Mouse (Mus musculus) hindbrain, embryonic 15.5 days (tissue): ENCODE measurements around the gene Rtn4rl1. TPM values are rescaled to one million over a fixed set of nuclear protein-coding genes. Genes with fewer than 3 reads are reported as not detected.

Experiments
- ATAC-seq: fragments of 200-750 bp; cut with Nextera tagmentation; 2 replicates; pipeline ENCODE4 v1.8.0; 2017; ENCODE audit warnings: low read depth, moderate number of reproducible peaks, moderate TSS enrichment; ENCODE audit not compliant: low FRiP score
- H3K27ac ChIP-seq: fragments of 300-500 bp; sonication (generic); replicated peaks from 2 replicates; pipeline ENCODE4 v1.5.1; 2015; ENCODE audit warnings: mild to moderate bottlenecking, inconsistent platforms
- H3K27me3 ChIP-seq: fragments of 300-500 bp; sonication (generic); 2 replicates; pipeline ENCODE4 v1.6.1; 2015; ENCODE audit warnings: control low read depth, inconsistent platforms
- H3K36me3 ChIP-seq: fragments of 300-500 bp; sonication (generic); 2 replicates; pipeline ENCODE4 v1.6.1; 2015; ENCODE audit warnings: control low read depth, inconsistent platforms
- H3K4me1 ChIP-seq: fragments of 300-500 bp; sonication (generic); replicated peaks from 2 replicates; pipeline ENCODE4 v1.6.1; 2015; ENCODE audit warnings: control low read depth, inconsistent platforms
- H3K4me2 ChIP-seq: fragments of 300-500 bp; sonication (generic); 2 replicates; pipeline ENCODE4 v1.6.1; 2015; ENCODE audit warnings: moderate library complexity, mild to moderate bottlenecking, inconsistent platforms
- H3K4me3 ChIP-seq: fragments of 300-500 bp; sonication (generic); 2 replicates; pipeline ENCODE4 v1.5.1; 2015; ENCODE audit warnings: mild to moderate bottlenecking, inconsistent platforms
- H3K9ac ChIP-seq: fragments of 300-500 bp; sonication (generic); 2 replicates; pipeline ENCODE4 v1.6.1; 2015; ENCODE audit warnings: inconsistent platforms
- H3K9me3 ChIP-seq: fragments of 300-500 bp; sonication (generic); 2 replicates; pipeline ENCODE4 v1.6.1; 2016; ENCODE audit warnings: control low read depth, inconsistent platforms
- WGBS: fragments of 180-500 bp; shearing (Covaris S2); methylation state at CpG from one replicate; pipeline ENCODE4 v1.1.7; 2015; 5-methylcytosine and 5-hydroxymethylcytosine counted together
- polyA plus RNA-seq: library from polyadenylated mRNA; unstranded; fragments of >200 nt; fragmentation: Nextera tagmentation; extraction: Ambion mirVana; gene quantifications from 2 replicates; pipeline ENCODE4 v1.2.1, GENCODE M21; 2015

Rtn4rl1 gene
- polyA plus RNA-seq, 1 experiment from 2014 or later: 11.7 TPM

- peak overlapping the region; percentile 23; the same call in 1 of the 2 replicates for H3K9ac ChIP-seq
- H3K4me1 ChIP-seq: peaks cover 68% of the 10 kb centered on the region
- H3K4me2 ChIP-seq: peak overlapping the region; percentile 98
- peaks cover 7% of the 10 kb centered on the region; the same call in 1 of the 2 replicates for H3K36me3 ChIP-seq
- H3K27me3 ChIP-seq: peaks cover 69% of the 10 kb centered on the region
- 0 out of 2 replicates have a peak overlapping the region, but pooled peaks have one; percentile 1 for H3K27ac ChIP-seq
- H3K9me3 ChIP-seq: no peaks in the 10 kb centered on the region
- H3K4me3 ChIP-seq: peak overlapping the region; percentile 45
- WGBS: 4% methylated on average over 68 of the region's 68 CpGs
- no peak for ATAC-seq
Observed at GRCm38 (mm10) chr11:75166861-75167642, 26.5 kb upstream of the Rtn4rl1 start.

- 4% methylated on average over 57 of the region's 63 CpGs for WGBS
- no peak for ATAC-seq
- Histone ChIP-seq H3K4me3 (peak overlapping the region; percentile 45), H3K9ac (peak overlapping the region; percentile 55; the same call in 1 of the 2 replicates), H3K9me3 (no peaks in the 10 kb centered on the region), H3K27ac (peak overlapping the region; percentile 54), H3K4me1 (peaks cover 76% of the 10 kb centered on the region), H3K36me3 (peaks cover 5% of the 10 kb centered on the region; the same call in 1 of the 2 replicates), H3K4me2 (peak overlapping the region; percentile 98), H3K27me3 (peaks cover 62% of the 10 kb centered on the region)
Observed at GRCm38 (mm10) chr11:75167643-75168589, 25.7 kb upstream of the Rtn4rl1 start.

- peak overlapping the region; percentile 98 for H3K4me2 ChIP-seq
- peak overlapping the region; percentile 58 for H3K27ac ChIP-seq
- ATAC-seq: no peak
- WGBS: under 1% methylated on average over 67 of the region's 83 CpGs
- H3K9ac ChIP-seq: peak overlapping the region; percentile 55
- H3K4me3 ChIP-seq: peak overlapping the region; percentile 45
- H3K36me3 ChIP-seq: no peaks in the 10 kb centered on the region
- H3K27me3 ChIP-seq: peaks cover 54% of the 10 kb centered on the region
- H3K9me3 ChIP-seq: no peaks in the 10 kb centered on the region
- H3K4me1 ChIP-seq: peaks cover 82% of the 10 kb centered on the region
Observed at GRCm38 (mm10) chr11:75168590-75169361, 24.8 kb upstream of the Rtn4rl1 start.

GRCm38 (mm10) chr11:75169405-75170080 is 24.0 kb upstream of the Rtn4rl1 start, which contains the start of gene Hic1:
Gene Hic1, minus strand, starts transcription at chr11:75169519.
- no peaks in the 10 kb centered on the region for H3K9me3 ChIP-seq
- peaks cover 88% of the 10 kb centered on the region for H3K4me1 ChIP-seq
- no peaks in the 10 kb centered on the region for H3K36me3 ChIP-seq
- 4% methylated on average over 23 of the region's 23 CpGs for WGBS
- H3K27me3 ChIP-seq: peaks cover 46% of the 10 kb centered on the region
- peak within 1 kb of the TSS; percentile 45 for H3K4me3 ChIP-seq
- no peak for ATAC-seq
- H3K9ac ChIP-seq: peak within 1 kb of the TSS; percentile 55
- peak within 1 kb of the TSS; percentile 98 for H3K4me2 ChIP-seq
- peak within 1 kb of the TSS; percentile 58 for H3K27ac ChIP-seq

DNA sequence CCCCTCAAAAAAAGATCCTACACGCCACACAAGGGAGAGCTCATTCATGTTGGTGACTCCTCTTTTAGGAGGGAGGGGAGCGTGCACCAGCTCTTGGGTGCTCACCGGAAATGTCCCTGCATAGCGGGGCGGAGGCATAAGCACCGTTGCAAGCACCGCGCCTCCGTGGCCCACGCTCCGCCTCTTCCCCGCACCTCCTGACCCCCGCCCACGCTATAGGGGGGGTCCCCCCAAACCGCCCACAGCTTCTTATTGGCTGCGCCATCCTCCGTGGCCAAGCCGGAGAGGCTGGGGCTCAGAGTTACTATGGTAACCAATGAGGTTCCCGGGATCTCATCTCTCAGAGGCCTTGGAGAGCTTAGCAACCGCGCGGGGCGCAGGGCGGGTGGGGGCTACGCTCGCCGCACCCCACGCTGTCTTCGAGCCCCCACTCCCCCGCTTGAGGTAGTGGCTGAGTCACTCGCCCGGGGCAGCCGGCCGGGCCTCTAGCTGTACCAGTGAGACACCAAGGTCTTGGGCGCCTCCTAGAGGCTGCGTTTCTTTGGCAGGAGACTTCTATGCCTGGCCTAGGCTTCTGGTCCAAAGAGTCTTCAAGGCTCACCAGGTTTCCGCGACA is 23.3 kb upstream of the Rtn4rl1 start:
- H3K4me1 ChIP-seq: peaks cover 86% of the 10 kb centered on the region
- H3K9me3 ChIP-seq: no peaks in the 10 kb centered on the region
- peaks cover 39% of the 10 kb centered on the region for H3K27me3 ChIP-seq
- H3K9ac ChIP-seq: peak overlapping the region; percentile 43
- H3K27ac ChIP-seq: peak overlapping the region; percentile 58
- peak; percentile 76 for ATAC-seq
- H3K4me3 ChIP-seq: peak overlapping the region; percentile 45
- 0% methylated on average over 38 of the region's 38 CpGs for WGBS
- H3K4me2 ChIP-seq: peak overlapping the region; percentile 98
- H3K36me3 ChIP-seq: no peaks in the 10 kb centered on the region

DNA sequence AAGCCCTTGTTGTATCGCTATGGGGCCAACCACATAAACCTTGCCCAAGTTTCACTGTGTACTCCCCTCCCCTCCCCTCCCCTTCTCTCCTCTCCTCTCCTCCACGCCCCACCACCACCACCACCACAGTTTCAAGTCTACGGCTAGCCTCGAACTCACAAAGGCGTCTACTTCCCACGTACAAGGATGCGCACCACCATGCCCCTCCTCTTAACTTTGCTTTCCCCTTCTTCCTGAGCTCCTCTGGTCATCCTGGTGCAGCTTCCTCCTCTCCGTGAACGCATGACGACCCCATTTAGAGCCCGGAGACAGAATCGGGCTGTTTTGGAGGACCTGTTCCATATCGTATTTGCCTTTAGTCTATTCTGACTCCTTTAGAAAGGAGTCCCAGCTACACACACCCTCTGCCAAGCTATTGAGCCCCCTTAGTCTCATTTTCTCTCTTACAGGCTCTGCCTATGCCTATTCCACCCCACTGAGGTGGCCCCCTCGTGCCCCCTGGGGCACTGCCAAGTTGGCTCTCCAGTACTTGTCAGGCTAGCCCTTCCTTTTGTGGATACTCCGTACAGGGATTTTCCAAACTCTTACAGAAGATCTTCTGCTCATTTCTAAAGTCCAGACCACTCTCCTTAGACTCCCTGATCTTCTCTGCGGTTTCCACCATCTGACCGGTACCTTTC is 22.3 kb upstream of the Rtn4rl1 start:
- H3K36me3 ChIP-seq: no peaks in the 10 kb centered on the region

GRCm38 (mm10) chr11:75172151-75173094 is 21.2 kb upstream of the Rtn4rl1 start:
- Histone ChIP-seq H3K4me2 (peak overlapping the region; percentile 75), H3K9me3 (no peaks in the 10 kb centered on the region), H3K27ac (peak overlapping the region; percentile 87), H3K36me3 (peaks cover 7% of the 10 kb centered on the region; the same call in 1 of the 2 replicates), H3K4me1 (peaks cover 68% of the 10 kb centered on the region), H3K27me3 (peaks cover 17% of the 10 kb centered on the region; the same call in 1 of the 2 replicates), H3K9ac (peak overlapping the region; percentile 61), H3K4me3 (peak overlapping the region; percentile 79)
- no peak for ATAC-seq
- WGBS: under 1% methylated on average over 75 of the region's 75 CpGs

More for the DNA sequence above, 22.3 kb upstream of the Rtn4rl1 start:
- peak overlapping the region; percentile 75 for H3K4me2 ChIP-seq
- ATAC-seq: no peak
- peak overlapping the region; percentile 79 for H3K4me3 ChIP-seq
- H3K9ac ChIP-seq: no peak overlapping the region
- 7% methylated on average over 17 of the region's 17 CpGs for WGBS
- H3K9me3 ChIP-seq: no peaks in the 10 kb centered on the region
- H3K4me1 ChIP-seq: peaks cover 75% of the 10 kb centered on the region
- H3K27me3 ChIP-seq: peaks cover 28% of the 10 kb centered on the region
- H3K27ac ChIP-seq: no peak overlapping the region

- peaks cover 7% of the 10 kb centered on the region; the same call in 1 of the 2 replicates for H3K36me3 ChIP-seq
- H3K4me3 ChIP-seq: peak overlapping the region; percentile 79
- ATAC-seq: peak; percentile 74
- under 1% methylated on average over 52 of the region's 71 CpGs for WGBS
- peak overlapping the region; percentile 87 for H3K27ac ChIP-seq
- peak overlapping the region; percentile 75 for H3K4me2 ChIP-seq
- peaks cover 68% of the 10 kb centered on the region for H3K4me1 ChIP-seq
- H3K9ac ChIP-seq: peak overlapping the region; percentile 61
- peaks cover 9% of the 10 kb centered on the region; the same call in 1 of the 2 replicates for H3K27me3 ChIP-seq
- H3K9me3 ChIP-seq: no peaks in the 10 kb centered on the region
Observed at GRCm38 (mm10) chr11:75173095-75173798, 20.3 kb upstream of the Rtn4rl1 start.

DNA sequence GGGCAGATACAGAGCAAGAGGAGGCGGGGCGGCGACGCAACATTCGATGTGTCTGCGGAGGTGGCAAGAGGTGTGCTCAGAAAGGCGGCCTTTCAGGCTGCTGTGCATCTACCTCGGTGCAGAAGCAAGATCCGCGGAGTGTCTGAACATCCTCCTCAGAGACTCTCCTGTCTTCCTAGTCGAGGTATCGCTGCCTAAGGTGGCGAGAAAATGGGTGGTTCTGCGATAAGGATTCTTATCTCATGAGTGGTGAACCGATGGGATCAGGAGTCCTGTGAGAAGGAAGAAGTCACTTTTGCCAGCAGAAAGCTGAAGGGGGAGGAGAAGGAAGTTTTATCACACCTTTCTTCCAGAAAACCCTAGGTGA is 19.8 kb upstream of the Rtn4rl1 start:
- Histone ChIP-seq H3K27me3 (peaks cover 5% of the 10 kb centered on the region; the same call in 1 of the 2 replicates), H3K9ac (peak overlapping the region; percentile 61), H3K4me3 (peak overlapping the region; percentile 79), H3K4me2 (peak overlapping the region; percentile 75), H3K4me1 (peaks cover 63% of the 10 kb centered on the region), H3K9me3 (no peaks in the 10 kb centered on the region), H3K36me3 (peaks cover 7% of the 10 kb centered on the region; the same call in 1 of the 2 replicates), H3K27ac (peak overlapping the region; percentile 87)
- no peak for ATAC-seq
- WGBS: 2% methylated on average over 15 of the region's 15 CpGs
